Mouse (Mus musculus): ENCODE data around the gene Zc3h10. TPM values are rescaled to one million over a fixed set of nuclear protein-coding genes. Genes with fewer than 3 reads are reported as not detected.

Gene Zc3h10
- polyA plus RNA-seq, 1 experiment from 2014 or later: 5.0 TPM

DNA sequence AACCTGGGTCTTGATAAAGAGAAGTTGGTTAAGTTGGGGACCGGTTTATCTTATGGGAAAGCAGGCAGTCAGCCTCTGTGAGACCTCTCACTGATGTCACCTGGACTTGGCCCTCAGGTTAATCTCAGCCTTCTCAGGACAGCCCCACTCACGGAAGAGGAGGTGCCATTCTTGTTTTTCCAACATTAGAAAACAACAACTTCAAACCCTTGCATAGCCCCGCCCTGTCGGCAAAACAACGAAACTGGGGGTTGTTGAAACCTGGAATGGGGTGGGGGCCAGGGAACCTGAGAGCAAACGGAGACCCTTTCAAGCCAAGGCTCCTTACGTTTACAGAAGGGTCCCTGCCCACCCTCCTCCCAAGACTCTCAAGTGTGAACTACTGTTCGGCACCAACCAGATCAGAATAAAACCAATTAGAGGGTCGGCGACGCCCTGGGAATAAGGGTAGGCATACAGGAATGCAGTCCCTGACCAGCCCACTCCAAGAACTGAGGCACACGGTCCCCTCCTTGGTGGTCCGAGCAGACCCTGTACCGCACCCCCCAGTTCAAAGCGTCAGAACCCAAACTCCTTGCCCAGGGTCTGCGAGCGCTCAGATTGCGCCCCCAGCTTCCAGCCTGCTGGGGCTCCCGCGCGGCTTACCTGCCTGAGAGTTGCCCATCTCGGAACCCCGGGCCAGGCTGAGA is 41.3 kb upstream of the Zc3h10 start:
- Histone ChIP-seq H3K4me1 (ENCODE audit: insufficient read depth) (peaks cover 4% of the 10 kb centered on the region; the same call in 1 of the 2 replicates), H3K9me3 (ENCODE audit: low read length) (no peaks in the 10 kb centered on the region), H3K27me3 (ENCODE audit: insufficient read depth, low read length) (peaks cover 40% of the 10 kb centered on the region), H3K4me2 (ENCODE audit: low read depth, low read length) (peak overlapping the region; percentile 96), H3K4me3 (ENCODE audit: low read depth, low read length) (peak overlapping the region; percentile 79), H3K27ac (ENCODE audit: low read depth) (peak overlapping the region; percentile 93), H3K9ac (replicated peaks) (peak overlapping the region; percentile 67), H3K36me3 (replicated peaks; ENCODE audit: insufficient read depth, low read length) (no peaks in the 10 kb centered on the region)
- TF ChIP-seq CTCF (IDR thresholded peaks at IDR 0.05; ENCODE audit: low read depth) (no peak), EP300 (IDR thresholded peaks at IDR 0.05; ENCODE audit: low read depth) (no peak)
- 3% methylated on average over 23 of the region's 23 CpGs for WGBS (ENCODE audit: insufficient replicate concordance)
- DNase-seq: no peak
- peak; percentile 39 for ATAC-seq

DNA sequence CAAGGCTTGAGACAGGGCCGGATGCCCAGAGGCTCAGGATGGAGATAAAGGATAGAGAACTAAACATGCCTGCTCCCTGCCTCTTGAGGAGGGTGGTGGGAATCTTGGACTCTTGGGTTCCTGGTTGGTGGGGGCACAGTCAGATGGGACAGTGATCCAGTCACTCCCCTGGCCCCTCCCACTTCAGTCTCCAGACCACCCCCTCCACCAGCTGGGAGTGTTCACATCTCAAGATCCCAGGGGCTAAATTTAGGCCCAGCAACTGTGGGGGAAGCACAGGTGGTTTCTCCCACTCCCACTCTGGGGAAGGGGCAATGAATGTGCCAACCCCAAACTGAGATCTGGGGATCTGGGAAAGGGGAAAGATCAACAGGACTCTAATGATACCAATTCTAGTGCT is 40.6 kb upstream of the Zc3h10 start:
- Histone ChIP-seq H3K27me3 (ENCODE audit: insufficient read depth, low read length) (peaks cover 40% of the 10 kb centered on the region), H3K9me3 (ENCODE audit: low read length) (no peaks in the 10 kb centered on the region), H3K4me3 (ENCODE audit: low read depth, low read length) (peak overlapping the region; percentile 79), H3K4me2 (ENCODE audit: low read depth, low read length) (peak overlapping the region; percentile 96), H3K27ac (ENCODE audit: low read depth) (peak overlapping the region; percentile 93), H3K36me3 (replicated peaks; ENCODE audit: insufficient read depth, low read length) (no peaks in the 10 kb centered on the region), H3K4me1 (ENCODE audit: insufficient read depth) (peaks cover 4% of the 10 kb centered on the region; the same call in 1 of the 2 replicates), H3K9ac (replicated peaks) (peak overlapping the region; percentile 67)
- peak; percentile 31 for ATAC-seq
- 21% methylated on average over 1 of the region's 1 CpGs for WGBS (ENCODE audit: insufficient replicate concordance)
- no peak for DNase-seq
- TF ChIP-seq CTCF (IDR thresholded peaks at IDR 0.05; ENCODE audit: low read depth): no peak
- TF ChIP-seq EP300 (IDR thresholded peaks at IDR 0.05; ENCODE audit: low read depth): no peak

GRCm38 (mm10) chr10:128587697-128588096 is 40.1 kb upstream of the Zc3h10 start:
- 31% methylated on average over 8 of the region's 8 CpGs for whole genome bisulfite sequencing (ENCODE audit: insufficient replicate concordance)
- H3K27ac ChIP-seq (ENCODE audit: low read depth): peak overlapping the region; percentile 93
- no peaks in the 10 kb centered on the region for H3K36me3 ChIP-seq (replicated peaks; ENCODE audit: insufficient read depth, low read length)
- no peaks in the 10 kb centered on the region for H3K9me3 ChIP-seq (ENCODE audit: low read length)
- H3K4me1 ChIP-seq (ENCODE audit: insufficient read depth): peaks cover 4% of the 10 kb centered on the region; the same call in 1 of the 2 replicates
- H3K27me3 ChIP-seq (ENCODE audit: insufficient read depth, low read length): peaks cover 40% of the 10 kb centered on the region
- H3K4me2 ChIP-seq (ENCODE audit: low read depth, low read length): peak overlapping the region; percentile 96
- peak overlapping the region; percentile 79 for H3K4me3 ChIP-seq (ENCODE audit: low read depth, low read length)
- DNase-seq (peak; percentile 63), ATAC-seq (peak; percentile 69)
- TF ChIP-seq CTCF (IDR thresholded peaks at IDR 0.05; ENCODE audit: low read depth) (no peak), EP300 (IDR thresholded peaks at IDR 0.05; ENCODE audit: low read depth) (peak; percentile 55)
- H3K9ac ChIP-seq (replicated peaks): peak overlapping the region; percentile 67

- Histone ChIP-seq H3K27me3 (ENCODE audit: insufficient read depth, low read length) (peaks cover 40% of the 10 kb centered on the region), H3K36me3 (replicated peaks; ENCODE audit: insufficient read depth, low read length) (no peaks in the 10 kb centered on the region), H3K27ac (ENCODE audit: low read depth) (peak overlapping the region; percentile 93), H3K9me3 (ENCODE audit: low read length) (no peaks in the 10 kb centered on the region), H3K9ac (replicated peaks) (peak overlapping the region; percentile 67), H3K4me2 (ENCODE audit: low read depth, low read length) (peak overlapping the region; percentile 96), H3K4me1 (ENCODE audit: insufficient read depth) (peaks cover 4% of the 10 kb centered on the region; the same call in 1 of the 2 replicates), H3K4me3 (ENCODE audit: low read depth, low read length) (0 out of 2 replicates have a peak overlapping the region, but pooled peaks have one; percentile 79)
- no peak for TF ChIP-seq EP300 (IDR thresholded peaks at IDR 0.05; ENCODE audit: low read depth)
- no peak for TF ChIP-seq CTCF (IDR thresholded peaks at IDR 0.05; ENCODE audit: low read depth)
- WGBS (ENCODE audit: insufficient replicate concordance): 39% methylated on average over 4 of the region's 4 CpGs
- ATAC-seq (no peak), DNase-seq (no peak)
Measured at GRCm38 (mm10) chr10:128587120-128587519, 39.5 kb upstream of the Zc3h10 start.

DNA sequence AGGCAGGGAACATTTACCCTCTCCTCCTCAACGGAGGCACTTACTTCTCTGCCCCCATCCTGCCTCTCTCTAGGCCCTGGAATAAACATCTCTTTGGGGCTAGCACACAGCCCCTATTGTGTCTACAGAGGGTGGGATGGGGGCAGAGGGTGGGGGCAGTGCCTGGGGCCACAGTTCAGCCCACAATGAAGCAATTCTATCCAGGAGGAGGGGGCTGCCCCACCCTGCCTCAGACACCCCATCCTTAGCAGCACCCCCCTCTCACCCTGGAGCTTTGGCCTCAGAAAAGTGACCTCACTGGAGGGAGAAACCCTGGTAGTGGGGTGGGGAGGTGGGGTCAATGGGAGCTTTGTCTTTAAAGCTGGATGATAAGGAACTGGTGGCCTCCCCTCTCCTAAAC is 39.0 kb upstream of the Zc3h10 start:
- Histone ChIP-seq H3K4me3 (ENCODE audit: low read depth, low read length) (no peak overlapping the region), H3K27ac (ENCODE audit: low read depth) (peak overlapping the region; percentile 93; the same call in 1 of the 2 replicates), H3K9me3 (ENCODE audit: low read length) (no peaks in the 10 kb centered on the region), H3K9ac (replicated peaks) (peak overlapping the region; percentile 67; the same call in 1 of the 2 replicates), H3K4me1 (ENCODE audit: insufficient read depth) (peaks cover 4% of the 10 kb centered on the region; the same call in 1 of the 2 replicates), H3K4me2 (ENCODE audit: low read depth, low read length) (peak overlapping the region; percentile 96), H3K27me3 (ENCODE audit: insufficient read depth, low read length) (peaks cover 40% of the 10 kb centered on the region), H3K36me3 (replicated peaks; ENCODE audit: insufficient read depth, low read length) (no peaks in the 10 kb centered on the region)
- ATAC-seq (no peak), DNase-seq (no peak)
- 24% methylated on average over 1 of the region's 1 CpGs for WGBS (ENCODE audit: insufficient replicate concordance)
- TF ChIP-seq CTCF (IDR thresholded peaks at IDR 0.05; ENCODE audit: low read depth) (no peak), EP300 (IDR thresholded peaks at IDR 0.05; ENCODE audit: low read depth) (no peak)

DNA sequence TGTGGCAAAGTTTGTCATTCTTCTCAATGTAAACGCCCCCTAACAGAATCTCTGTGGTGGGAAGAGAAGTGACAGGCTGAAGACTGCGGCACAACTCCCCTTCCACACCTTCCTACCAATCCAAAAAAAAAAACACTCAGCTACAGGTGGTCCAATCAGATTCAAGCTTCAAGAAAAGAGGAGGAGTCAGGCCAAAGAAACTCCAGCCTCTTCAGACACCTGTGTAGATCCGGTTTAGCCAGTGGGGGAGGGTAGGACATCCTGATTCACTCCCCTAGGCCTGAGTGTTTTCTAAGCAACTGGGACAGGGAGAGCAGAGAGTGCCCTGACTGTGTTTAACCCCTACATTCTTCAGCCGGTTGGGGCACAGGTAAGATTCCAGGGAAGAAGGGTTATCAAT is 36.8 kb upstream of the Zc3h10 start:
- H3K27me3 ChIP-seq (ENCODE audit: insufficient read depth, low read length): peaks cover 27% of the 10 kb centered on the region
- no peak overlapping the region for H3K27ac ChIP-seq (ENCODE audit: low read depth)
- H3K9ac ChIP-seq (replicated peaks): no peak overlapping the region
- H3K4me2 ChIP-seq (ENCODE audit: low read depth, low read length): no peak overlapping the region
- ATAC-seq (no peak), DNase-seq (no peak)
- no peaks in the 10 kb centered on the region; the same call in 1 of the 2 replicates for H3K4me1 ChIP-seq (ENCODE audit: insufficient read depth)
- no peaks in the 10 kb centered on the region for H3K9me3 ChIP-seq (ENCODE audit: low read length)
- H3K36me3 ChIP-seq (replicated peaks; ENCODE audit: insufficient read depth, low read length): 0 out of 2 replicates have a peak, but pooled peaks cover 4% of the 10 kb centered on the region
- no peak for TF ChIP-seq CTCF (IDR thresholded peaks at IDR 0.05; ENCODE audit: low read depth)
- no peak for TF ChIP-seq EP300 (IDR thresholded peaks at IDR 0.05; ENCODE audit: low read depth)
- 26% methylated on average over 4 of the region's 4 CpGs for WGBS (ENCODE audit: insufficient replicate concordance)
- no peak overlapping the region for H3K4me3 ChIP-seq (ENCODE audit: low read depth, low read length)
